Mouse (Mus musculus): ENCODE measurements around the gene Ndufaf2. TPM values are rescaled to one million over a fixed set of nuclear protein-coding genes. Genes with fewer than 3 reads are reported as not detected.

The Ndufaf2 gene
- polyA plus RNA-seq, 1 experiment from 2014 or later: 65.2 TPM

DNA sequence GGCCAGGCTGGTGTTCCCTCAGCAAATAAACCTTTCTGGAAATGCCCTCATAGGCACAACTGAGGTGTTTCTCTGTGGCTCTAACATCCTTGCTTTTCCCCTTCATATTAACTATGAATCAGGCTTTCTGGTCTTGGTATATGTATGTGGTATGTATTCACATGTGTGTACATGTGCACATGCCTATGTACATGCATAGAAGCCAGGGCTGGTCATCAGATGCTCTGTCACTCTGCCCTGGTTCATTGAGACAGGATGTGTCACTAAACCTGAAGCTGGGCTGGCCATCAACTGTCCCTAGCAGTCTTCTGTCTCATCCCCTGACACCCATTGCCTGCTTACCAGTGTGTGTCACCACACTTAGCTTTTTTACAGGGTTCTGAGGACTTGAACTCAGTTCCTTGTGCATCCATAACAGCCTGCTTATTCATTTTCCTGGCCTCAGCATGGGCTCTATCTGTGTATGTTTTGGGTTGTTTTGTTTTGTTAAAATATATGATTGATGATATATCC lies 26.4 kb upstream of the Ndufaf2 start:
- Histone ChIP-seq H3K27ac (replicated peaks; ENCODE audit: low read depth, low read length) (no peak overlapping the region), H3K9ac (ENCODE audit: low read depth, low read length) (no peak overlapping the region), H3K36me3 (ENCODE audit: control insufficient read depth, insufficient read depth, low read length) (peaks cover 67% of the 10 kb centered on the region), H3K4me1 (ENCODE audit: control insufficient read depth, insufficient read depth, low read length) (no peaks in the 10 kb centered on the region), H3K4me2 (ENCODE audit: low read depth, low read length) (no peak overlapping the region), H3K27me3 (replicated peaks; ENCODE audit: control insufficient read depth, insufficient read depth, low read length) (no peaks in the 10 kb centered on the region), H3K4me3 (ENCODE audit: low read depth, low read length) (no peak overlapping the region), H3K9me3 (ENCODE audit: control insufficient read depth, low read length) (no peaks in the 10 kb centered on the region)
- DNase-seq (ENCODE audit: low spot score): no peak
- no peak for ATAC-seq (ENCODE audit: low read depth)

DNA sequence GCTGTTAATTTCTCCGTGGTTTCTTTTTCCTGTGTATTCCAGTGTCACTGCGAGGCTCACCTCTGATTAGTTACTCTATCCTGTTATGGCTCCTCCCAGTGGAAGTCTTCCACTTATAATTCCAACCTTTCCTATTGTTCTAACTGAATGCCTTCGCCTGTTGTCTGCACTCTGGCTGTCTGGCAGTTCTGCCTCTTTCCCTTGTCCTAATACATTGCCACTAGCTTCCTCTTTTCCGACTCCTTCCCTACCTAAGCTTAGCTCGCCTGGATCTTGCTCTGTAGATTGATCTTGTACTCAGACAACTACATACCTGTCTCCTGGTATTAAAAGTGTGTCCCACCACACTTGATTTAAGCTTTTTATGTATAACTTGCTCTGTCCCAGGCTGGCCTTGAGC lies 22.4 kb upstream of the Ndufaf2 start:
- DNase-seq (ENCODE audit: low spot score) (no peak), ATAC-seq (ENCODE audit: low read depth) (no peak)
- H3K27me3 ChIP-seq (replicated peaks; ENCODE audit: control insufficient read depth, insufficient read depth, low read length): no peaks in the 10 kb centered on the region
- no peaks in the 10 kb centered on the region for H3K4me1 ChIP-seq (ENCODE audit: control insufficient read depth, insufficient read depth, low read length)
- H3K4me3 ChIP-seq (ENCODE audit: low read depth, low read length): no peak overlapping the region
- H3K4me2 ChIP-seq (ENCODE audit: low read depth, low read length): no peak overlapping the region
- no peaks in the 10 kb centered on the region for H3K9me3 ChIP-seq (ENCODE audit: control insufficient read depth, low read length)
- 79% methylated on average over 5 of the region's 5 CpGs for WGBS
- H3K27ac ChIP-seq (replicated peaks; ENCODE audit: low read depth, low read length): no peak overlapping the region
- peaks cover 73% of the 10 kb centered on the region for H3K36me3 ChIP-seq (ENCODE audit: control insufficient read depth, insufficient read depth, low read length)
- no peak overlapping the region for H3K9ac ChIP-seq (ENCODE audit: low read depth, low read length)

DNA sequence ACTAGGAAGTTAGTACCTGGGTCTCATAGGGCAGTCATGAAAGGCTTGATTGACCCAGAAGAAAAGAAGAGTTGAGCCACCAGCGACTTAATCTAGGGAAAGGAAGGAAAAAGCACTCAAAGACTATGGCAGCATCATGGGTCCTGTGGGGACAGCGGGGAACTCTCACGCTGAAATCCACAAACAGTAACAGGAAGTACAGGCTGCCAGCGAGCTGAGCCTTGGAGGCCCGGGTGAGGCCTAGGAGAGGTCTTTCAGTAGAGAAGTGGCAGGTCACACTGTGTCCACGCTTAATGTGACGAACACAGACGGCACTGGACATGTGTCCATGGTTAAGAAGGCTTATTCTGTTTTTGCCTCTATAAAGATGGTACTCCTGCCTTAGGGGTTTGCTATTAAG lies 21.2 kb upstream of the Ndufaf2 start:
- Histone ChIP-seq H3K27me3 (replicated peaks; ENCODE audit: control insufficient read depth, insufficient read depth, low read length) (no peaks in the 10 kb centered on the region), H3K36me3 (ENCODE audit: control insufficient read depth, insufficient read depth, low read length) (peaks cover 74% of the 10 kb centered on the region)

DNA sequence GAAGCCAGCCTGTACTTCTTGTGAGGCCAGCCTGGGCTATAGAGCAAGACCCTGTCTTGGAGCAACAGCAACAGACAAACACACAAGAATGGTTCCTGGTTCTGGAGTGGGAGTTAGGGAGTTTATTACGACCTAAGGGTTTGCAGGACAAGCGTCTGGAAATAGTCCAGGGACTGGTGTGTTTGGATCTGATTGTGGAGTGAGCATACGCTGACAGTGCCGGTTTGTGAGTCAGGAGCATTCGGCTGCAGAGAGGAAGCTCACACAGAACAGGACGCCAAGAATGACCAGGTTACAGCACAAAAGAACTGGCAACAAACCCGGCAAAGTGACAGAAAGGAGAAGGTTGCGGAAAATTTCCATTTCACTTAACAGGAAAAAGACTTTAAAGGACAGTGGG lies 12.1 kb upstream of the Ndufaf2 start:
- H3K27me3 ChIP-seq (replicated peaks; ENCODE audit: control insufficient read depth, insufficient read depth, low read length): no peaks in the 10 kb centered on the region
- peaks cover 55% of the 10 kb centered on the region for H3K36me3 ChIP-seq (ENCODE audit: control insufficient read depth, insufficient read depth, low read length)
- DNase-seq (ENCODE audit: low spot score): no peak
- H3K4me3 ChIP-seq (ENCODE audit: low read depth, low read length): no peak overlapping the region
- no peaks in the 10 kb centered on the region for H3K4me1 ChIP-seq (ENCODE audit: control insufficient read depth, insufficient read depth, low read length)
- no peak overlapping the region for H3K9ac ChIP-seq (ENCODE audit: low read depth, low read length)
- no peak overlapping the region for H3K4me2 ChIP-seq (ENCODE audit: low read depth, low read length)
- 92% methylated on average over 8 of the region's 8 CpGs for WGBS
- H3K9me3 ChIP-seq (ENCODE audit: control insufficient read depth, low read length): no peaks in the 10 kb centered on the region
- no peak overlapping the region for H3K27ac ChIP-seq (replicated peaks; ENCODE audit: low read depth, low read length)
- ATAC-seq (ENCODE audit: low read depth): no peak

More for the DNA sequence above, 21.2 kb upstream of the Ndufaf2 start:
- 82% methylated on average over 8 of the region's 8 CpGs for WGBS
- DNase-seq (ENCODE audit: low spot score): no peak
- no peak overlapping the region for H3K9ac ChIP-seq (ENCODE audit: low read depth, low read length)
- H3K4me3 ChIP-seq (ENCODE audit: low read depth, low read length): no peak overlapping the region
- ATAC-seq (ENCODE audit: low read depth): no peak
- H3K9me3 ChIP-seq (ENCODE audit: control insufficient read depth, low read length): no peaks in the 10 kb centered on the region
- H3K4me1 ChIP-seq (ENCODE audit: control insufficient read depth, insufficient read depth, low read length): no peaks in the 10 kb centered on the region
- no peak overlapping the region for H3K27ac ChIP-seq (replicated peaks; ENCODE audit: low read depth, low read length)
- H3K4me2 ChIP-seq (ENCODE audit: low read depth, low read length): no peak overlapping the region

DNA sequence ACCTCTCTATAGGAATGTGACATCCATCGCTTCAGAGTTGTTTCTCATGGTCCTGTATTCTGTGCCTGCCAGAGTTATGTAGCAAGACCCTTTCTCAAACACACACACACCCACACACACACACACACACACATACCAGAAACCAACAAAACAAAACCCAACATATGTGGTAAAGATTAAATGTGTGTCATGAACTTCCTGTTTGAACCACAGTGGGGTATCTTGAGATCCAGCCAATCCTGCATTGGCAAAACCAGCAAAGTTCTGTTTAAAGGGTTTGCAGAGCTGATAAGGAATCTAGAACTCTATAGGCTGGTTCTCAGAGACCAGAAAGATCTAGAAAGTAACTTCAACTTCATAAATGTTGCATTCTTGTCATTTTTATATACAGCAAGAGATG lies 11.6 kb upstream of the Ndufaf2 start:
- Histone ChIP-seq H3K27ac (replicated peaks; ENCODE audit: low read depth, low read length) (no peak overlapping the region), H3K36me3 (ENCODE audit: control insufficient read depth, insufficient read depth, low read length) (peaks cover 50% of the 10 kb centered on the region), H3K4me3 (ENCODE audit: low read depth, low read length) (no peak overlapping the region), H3K27me3 (replicated peaks; ENCODE audit: control insufficient read depth, insufficient read depth, low read length) (no peaks in the 10 kb centered on the region), H3K9ac (ENCODE audit: low read depth, low read length) (no peak overlapping the region), H3K4me1 (ENCODE audit: control insufficient read depth, insufficient read depth, low read length) (no peaks in the 10 kb centered on the region), H3K4me2 (ENCODE audit: low read depth, low read length) (no peak overlapping the region), H3K9me3 (ENCODE audit: control insufficient read depth, low read length) (no peaks in the 10 kb centered on the region)
- DNase-seq (ENCODE audit: low spot score): no peak
- WGBS: 97% methylated on average over 1 of the region's 1 CpGs
- ATAC-seq (ENCODE audit: low read depth): no peak

DNA sequence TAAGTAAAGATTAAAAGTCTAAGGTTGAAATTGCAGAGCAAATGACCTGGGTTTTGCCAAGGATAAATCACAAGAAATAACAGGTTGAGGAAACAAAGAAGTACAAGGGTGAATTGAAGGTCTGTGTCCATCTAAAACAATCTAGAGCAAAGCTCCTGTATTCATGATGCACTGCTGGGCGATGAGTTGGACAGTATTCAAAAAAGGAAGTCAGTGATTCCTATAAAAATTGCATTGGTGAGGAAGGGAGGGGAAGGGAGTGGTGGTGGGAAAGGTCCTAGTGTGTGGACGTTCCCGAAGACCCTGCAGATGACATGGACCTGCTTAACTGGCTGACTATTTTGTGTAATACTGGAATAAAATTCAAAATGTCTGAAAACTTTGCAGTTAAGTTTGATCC lies 6.2 kb upstream of the Ndufaf2 start:
- H3K4me3 ChIP-seq (ENCODE audit: low read depth, low read length): no peak overlapping the region
- H3K27ac ChIP-seq (replicated peaks; ENCODE audit: low read depth, low read length): no peak overlapping the region
- no peaks in the 10 kb centered on the region for H3K9me3 ChIP-seq (ENCODE audit: control insufficient read depth, low read length)
- DNase-seq (ENCODE audit: low spot score) (no peak), ATAC-seq (ENCODE audit: low read depth) (no peak)
- H3K27me3 ChIP-seq (replicated peaks; ENCODE audit: control insufficient read depth, insufficient read depth, low read length): no peaks in the 10 kb centered on the region
- WGBS: 86% methylated on average over 3 of the region's 3 CpGs
- H3K4me2 ChIP-seq (ENCODE audit: low read depth, low read length): no peak overlapping the region
- peaks cover 7% of the 10 kb centered on the region; the same call in 1 of the 2 replicates for H3K36me3 ChIP-seq (ENCODE audit: control insufficient read depth, insufficient read depth, low read length)
- H3K4me1 ChIP-seq (ENCODE audit: control insufficient read depth, insufficient read depth, low read length): peaks cover 3% of the 10 kb centered on the region
- no peak overlapping the region for H3K9ac ChIP-seq (ENCODE audit: low read depth, low read length)

DNA sequence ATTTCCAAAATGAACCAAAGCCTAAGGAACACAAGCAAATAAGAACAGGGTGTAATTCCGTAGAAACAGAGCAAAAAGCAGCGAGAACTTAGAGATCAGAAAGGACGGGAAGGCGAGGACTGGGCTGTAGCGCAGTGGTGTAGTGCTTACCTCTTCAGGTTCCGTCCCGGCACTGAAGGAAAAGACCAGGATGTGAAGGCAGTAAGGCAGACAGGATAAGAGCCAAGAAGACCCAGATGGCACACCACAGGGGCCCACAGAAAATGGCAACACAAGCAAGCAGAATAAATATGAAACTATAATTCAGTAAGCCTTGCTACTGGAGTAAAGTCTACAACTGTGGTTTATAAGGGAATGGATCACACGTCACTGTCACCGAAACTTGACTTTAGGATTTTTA lies 5.5 kb upstream of the Ndufaf2 start:
- H3K4me3 ChIP-seq (ENCODE audit: low read depth, low read length): no peak overlapping the region
- ATAC-seq (ENCODE audit: low read depth): no peak

DNA sequence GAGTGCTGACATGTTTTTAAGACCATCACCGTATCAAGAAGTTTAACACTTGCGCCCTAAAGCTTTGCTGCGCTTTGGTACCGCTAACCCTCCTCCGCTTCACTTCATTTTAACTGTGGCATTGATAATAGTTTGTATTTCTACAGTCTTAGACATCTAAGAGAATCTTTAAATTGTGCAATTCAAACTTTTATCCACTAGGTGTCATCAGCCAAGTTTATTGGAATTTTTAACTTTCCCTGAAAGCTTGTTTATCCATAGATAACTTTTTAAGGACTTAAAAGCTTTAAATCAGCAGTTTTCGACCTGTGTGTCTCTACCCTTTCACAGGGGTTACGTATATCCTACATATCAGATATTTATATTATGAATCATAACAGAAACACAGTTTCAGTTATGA lies 1.5 kb upstream of the Ndufaf2 start:
- H3K36me3 ChIP-seq (ENCODE audit: control insufficient read depth, insufficient read depth, low read length): peaks cover 5% of the 10 kb centered on the region; the same call in 1 of the 2 replicates
- H3K27ac ChIP-seq (replicated peaks; ENCODE audit: low read depth, low read length): no peak overlapping the region
- H3K9ac ChIP-seq (ENCODE audit: low read depth, low read length): no peak overlapping the region
- 58% methylated on average over 7 of the region's 7 CpGs for WGBS
- H3K9me3 ChIP-seq (ENCODE audit: control insufficient read depth, low read length): no peaks in the 10 kb centered on the region
- H3K4me1 ChIP-seq (ENCODE audit: control insufficient read depth, insufficient read depth, low read length): peaks cover 5% of the 10 kb centered on the region
- H3K27me3 ChIP-seq (replicated peaks; ENCODE audit: control insufficient read depth, insufficient read depth, low read length): no peaks in the 10 kb centered on the region
- ATAC-seq (ENCODE audit: low read depth) (no peak), DNase-seq (ENCODE audit: low spot score) (peak; percentile 28)
- 0 out of 2 replicates have a peak overlapping the region, but pooled peaks have one; percentile 13 for H3K4me3 ChIP-seq (ENCODE audit: low read depth, low read length)
- peak overlapping the region; percentile 90; the same call in 1 of the 2 replicates for H3K4me2 ChIP-seq (ENCODE audit: low read depth, low read length)

More for the DNA sequence above, 5.5 kb upstream of the Ndufaf2 start:
- 96% methylated on average over 9 of the region's 9 CpGs for WGBS
- no peaks in the 10 kb centered on the region for H3K9me3 ChIP-seq (ENCODE audit: control insufficient read depth, low read length)
- peaks cover 5% of the 10 kb centered on the region for H3K4me1 ChIP-seq (ENCODE audit: control insufficient read depth, insufficient read depth, low read length)
- peaks cover 5% of the 10 kb centered on the region; the same call in 1 of the 2 replicates for H3K36me3 ChIP-seq (ENCODE audit: control insufficient read depth, insufficient read depth, low read length)
- H3K9ac ChIP-seq (ENCODE audit: low read depth, low read length): no peak overlapping the region
- no peak for DNase-seq (ENCODE audit: low spot score)
- no peak overlapping the region for H3K27ac ChIP-seq (replicated peaks; ENCODE audit: low read depth, low read length)
- no peaks in the 10 kb centered on the region for H3K27me3 ChIP-seq (replicated peaks; ENCODE audit: control insufficient read depth, insufficient read depth, low read length)
- no peak overlapping the region for H3K4me2 ChIP-seq (ENCODE audit: low read depth, low read length)

DNA sequence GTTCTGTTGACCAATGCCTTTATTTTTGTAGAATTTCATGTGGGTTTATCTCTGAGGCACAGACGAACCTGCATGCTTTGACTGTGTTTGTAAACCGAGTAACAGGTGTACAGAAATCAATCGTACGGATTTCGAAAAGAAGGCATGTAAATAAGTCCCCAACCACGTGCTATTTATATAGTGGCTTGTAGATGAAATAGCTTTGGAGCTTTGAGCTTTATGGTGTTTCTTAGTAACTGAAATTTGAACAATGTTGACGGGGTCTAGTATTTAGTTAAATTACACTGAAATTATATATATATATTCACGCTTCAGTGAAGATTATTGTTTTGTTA lies 785 bp upstream of the Ndufaf2 start:
- Histone ChIP-seq H3K36me3 (ENCODE audit: control insufficient read depth, insufficient read depth, low read length) (peaks cover 5% of the 10 kb centered on the region; the same call in 1 of the 2 replicates), H3K4me1 (ENCODE audit: control insufficient read depth, insufficient read depth, low read length) (peaks cover 5% of the 10 kb centered on the region), H3K27ac (replicated peaks; ENCODE audit: low read depth, low read length) (no peak overlapping the region), H3K4me2 (ENCODE audit: low read depth, low read length) (peak overlapping the region; percentile 90), H3K9ac (ENCODE audit: low read depth, low read length) (peak overlapping the region; percentile 77), H3K27me3 (replicated peaks; ENCODE audit: control insufficient read depth, insufficient read depth, low read length) (no peaks in the 10 kb centered on the region), H3K9me3 (ENCODE audit: control insufficient read depth, low read length) (no peaks in the 10 kb centered on the region), H3K4me3 (ENCODE audit: low read depth, low read length) (peak overlapping the region; percentile 71)
- DNase-seq (ENCODE audit: low spot score): no peak
- ATAC-seq (ENCODE audit: low read depth): no peak
- 8% methylated on average over 8 of the region's 8 CpGs for WGBS

Measured in embryonic facial prominence, embryonic 14.5 days (tissue).